Mouse (Mus musculus) lung, embryonic 14.5 days (tissue): Measurements from ENCODE around the gene Arid4a. TPM values are rescaled to one million over a fixed set of nuclear protein-coding genes. Genes with fewer than 3 reads are reported as not detected.
A peak's percentile ranks its signal among the peaks of the same experiment; 100 is the strongest.

Experiments used
- ATAC-seq: fragments of 200-750 bp; cut with Nextera tagmentation; 2 replicates; pipeline ENCODE4 v1.8.0; 2017; ENCODE audit warnings: mild to moderate bottlenecking, moderate TSS enrichment, moderate library complexity; ENCODE audit not compliant: insufficient read depth
- DNase-seq: peaks from one replicate; pipeline ENCODE4 v3.0.0-alpha.2; 2015
- H3K27ac ChIP-seq: fragments of 300-500 bp; sonication (generic); 2 replicates; pipeline ENCODE4 v1.5.1; 2014; ENCODE audit warnings: low read depth, mild to moderate bottlenecking, moderate library complexity
- H3K27me3 ChIP-seq: fragments of 300-500 bp; sonication (generic); 2 replicates; pipeline ENCODE4 v1.6.1; 2014; ENCODE audit warnings: low read length, control low read depth; ENCODE audit not compliant: insufficient read depth
- H3K36me3 ChIP-seq: fragments of 300-500 bp; sonication (generic); 2 replicates; pipeline ENCODE4 v1.6.1; 2014; ENCODE audit warnings: control low read depth; ENCODE audit not compliant: insufficient read depth
- H3K4me1 ChIP-seq: fragments of 300-500 bp; sonication (generic); 2 replicates; pipeline ENCODE4 v1.6.1; 2014; ENCODE audit warnings: antibody characterized with exemption, control low read depth; ENCODE audit not compliant: insufficient read depth
- H3K4me2 ChIP-seq: fragments of 300-500 bp; sonication (generic); 2 replicates; pipeline ENCODE4 v1.6.1; 2014; ENCODE audit warnings: mild to moderate bottlenecking
- H3K4me3 ChIP-seq: fragments of 300-500 bp; sonication (generic); 2 replicates; pipeline ENCODE4 v1.5.1; 2014; ENCODE audit warnings: low read depth, low read length
- H3K9ac ChIP-seq: fragments of 300-500 bp; sonication (generic); 2 replicates; pipeline ENCODE4 v1.6.1; 2014
- H3K9me3 ChIP-seq: fragments of 300-500 bp; sonication (generic); 2 replicates; pipeline ENCODE4 v1.6.1; 2016; ENCODE audit warnings: low read depth, low read length, control low read depth
- CTCF ChIP-seq: IDR thresholded peaks from 2 replicates; pipeline ENCODE4 v1.5.1; 2016; ENCODE audit warnings: antibody characterized with exemption, low read depth
- WGBS: fragments of 180-500 bp; shearing (Covaris S2); extraction: QIAGEN DNeasy Blood & Tissue Kit; methylation state at CpG from one replicate; pipeline ENCODE4 v1.1.7; 2014; 5-methylcytosine and 5-hydroxymethylcytosine counted together
- polyA plus RNA-seq: library from polyadenylated mRNA; unstranded; fragments of >200 nt; fragmentation: Nextera tagmentation; extraction: Ambion mirVana; gene quantifications from 2 replicates; pipeline ENCODE4 v1.2.1, GENCODE M21; 2014

Arid4a gene
- polyA plus RNA-seq, 1 experiment from 2014 or later = 35.9 TPM

GRCm38 (mm10) chr12:71139258-71139828, 123.6 kb downstream of the Arid4a start:
- Histone ChIP-seq H3K36me3 (peaks cover 44% of the 10 kb centered on the region), H3K9me3 (no peaks in the 10 kb centered on the region), H3K27me3 (no peaks in the 10 kb centered on the region), H3K4me2 (peak overlapping the region; percentile 78; the same call in 1 of the 2 replicates), H3K4me3 (no peak overlapping the region), H3K27ac (no peak overlapping the region), H3K4me1 (no peaks in the 10 kb centered on the region), H3K9ac (no peak overlapping the region)
- no peak for DNase-seq
- peak; percentile 32 for TF ChIP-seq CTCF
- 78% methylated on average over 5 of the region's 5 CpGs for WGBS
- ATAC-seq = no peak

GRCm38 (mm10) chr12:71141189-71141588, 125.4 kb downstream of the Arid4a start:
- Histone ChIP-seq H3K27ac (no peak overlapping the region), H3K4me1 (no peaks in the 10 kb centered on the region), H3K9ac (no peak overlapping the region), H3K36me3 (peaks cover 58% of the 10 kb centered on the region), H3K4me2 (no peak overlapping the region), H3K4me3 (no peak overlapping the region), H3K27me3 (no peaks in the 10 kb centered on the region), H3K9me3 (no peaks in the 10 kb centered on the region)
- ATAC-seq (no peak), DNase-seq (no peak)
- TF ChIP-seq CTCF = no peak; the same call in 1 of the 2 replicates

GRCm38 (mm10) chr12:71147641-71148040, 131.9 kb downstream of the Arid4a start:
- H3K4me1 ChIP-seq = no peaks in the 10 kb centered on the region
- peak; percentile 68 for TF ChIP-seq CTCF
- no peak overlapping the region for H3K9ac ChIP-seq
- 75% methylated on average over 3 of the region's 3 CpGs for WGBS
- peaks cover 79% of the 10 kb centered on the region for H3K36me3 ChIP-seq
- H3K4me2 ChIP-seq = no peak overlapping the region
- ATAC-seq (no peak), DNase-seq (peak; percentile 73)
- no peaks in the 10 kb centered on the region for H3K9me3 ChIP-seq
- H3K4me3 ChIP-seq = no peak overlapping the region
- H3K27me3 ChIP-seq = no peaks in the 10 kb centered on the region
- H3K27ac ChIP-seq = no peak overlapping the region

Other genes starting within 250 kb of the Arid4a start
- gene Frmd6, start 190.5 kb upstream of the Arid4a start, polyA plus RNA-seq = 40.4 and 42.8 TPM in 2 replicates
- 232 and 257 TPM in 2 replicates for gene Actr10, start 78.1 kb upstream of the Arid4a start, polyA plus RNA-seq
- gene Psma3, start 41.4 kb upstream of the Arid4a start, polyA plus RNA-seq = 621 and 650 TPM in 2 replicates
- 0.37 TPM in 1 of 2 replicates, not detected in the other for gene Tomm20l, start 95.4 kb downstream of the Arid4a start, polyA plus RNA-seq
- gene Timm9, start 120.7 kb downstream of the Arid4a start, polyA plus RNA-seq = 80.2 and 84.8 TPM in 2 replicates
- gene 2700049A03Rik, start 120.9 kb downstream of the Arid4a start, polyA plus RNA-seq = 13.6 and 15.2 TPM in 2 replicates